Mouse (Mus musculus) midbrain, embryonic 12.5 days (tissue): ENCODE data around the gene F2rl1. TPM values are rescaled to one million over a fixed set of nuclear protein-coding genes. Genes with fewer than 3 reads are reported as not detected.

Experiments
- ATAC-seq: fragments of 200-750 bp; cut with Nextera tagmentation; 2 replicates; pipeline ENCODE4 v1.8.0; 2017; ENCODE audit warnings: low read depth, moderate TSS enrichment, moderate library complexity; ENCODE audit not compliant: low FRiP score
- H3K27ac ChIP-seq: fragments of 300-500 bp; sonication (generic); replicated peaks from 2 replicates; pipeline ENCODE4 v1.5.1; 2016; ENCODE audit warnings: mild to moderate bottlenecking
- H3K27me3 ChIP-seq: fragments of 300-500 bp; sonication (generic); 2 replicates; pipeline ENCODE4 v1.6.1; 2016; ENCODE audit warnings: mild to moderate bottlenecking
- H3K36me3 ChIP-seq: fragments of 300-500 bp; sonication (generic); 2 replicates; pipeline ENCODE4 v1.6.1; 2016
- H3K4me1 ChIP-seq: fragments of 300-500 bp; sonication (generic); 2 replicates; pipeline ENCODE4 v1.6.1; 2016
- H3K4me2 ChIP-seq: fragments of 300-500 bp; sonication (generic); replicated peaks from 2 replicates; pipeline ENCODE4 v1.6.1; 2016; ENCODE audit warnings: mild to moderate bottlenecking, moderate library complexity
- H3K4me3 ChIP-seq: fragments of 300-500 bp; sonication (generic); 2 replicates; pipeline ENCODE4 v1.5.1; 2016; ENCODE audit warnings: mild to moderate bottlenecking
- H3K9ac ChIP-seq: fragments of 300-500 bp; sonication (generic); replicated peaks from 2 replicates; pipeline ENCODE4 v1.6.1; 2016; ENCODE audit warnings: mild to moderate bottlenecking, moderate library complexity
- H3K9me3 ChIP-seq: fragments of 300-500 bp; sonication (generic); 2 replicates; pipeline ENCODE4 v1.6.1; 2016; ENCODE audit warnings: mild to moderate bottlenecking
- WGBS: fragments of 180-500 bp; shearing (Covaris S2); methylation state at CpG from one replicate; pipeline ENCODE4 v1.1.7; 2016; 5-methylcytosine and 5-hydroxymethylcytosine counted together
- polyA plus RNA-seq: library from polyadenylated mRNA; unstranded; fragments of >200 nt; fragmentation: Nextera tagmentation; extraction: Ambion mirVana; gene quantifications from 2 replicates; pipeline ENCODE4 v1.2.1, GENCODE M21; 2016

F2rl1 gene
- polyA plus RNA-seq: 0.10 and 0.17 TPM in 2 replicates

GRCm38 (mm10) chr13:95524674-95525491, at the start of gene F2rl1:
F2rl1 (minus strand) TSS chr13:95525227.
- Histone ChIP-seq H3K9me3 (no peaks in the 10 kb centered on the region), H3K36me3 (no peaks in the 10 kb centered on the region), H3K4me1 (peaks cover 15% of the 10 kb centered on the region), H3K27me3 (peaks cover 51% of the 10 kb centered on the region), H3K4me2 (peak within 1 kb of the TSS; percentile 74), H3K4me3 (peak within 1 kb of the TSS; percentile 45), H3K27ac (no peak within 1 kb of the TSS), H3K9ac (peak within 1 kb of the TSS; percentile 39; the same call in 1 of the 2 replicates)
- peak; percentile 72 for ATAC-seq
- WGBS: under 1% methylated on average over 54 of the region's 54 CpGs

- Histone ChIP-seq H3K27ac (no peak overlapping the region), H3K36me3 (no peaks in the 10 kb centered on the region), H3K4me1 (no peaks in the 10 kb centered on the region), H3K4me2 (no peak overlapping the region), H3K27me3 (no peaks in the 10 kb centered on the region), H3K9ac (no peak overlapping the region), H3K4me3 (no peak overlapping the region), H3K9me3 (no peaks in the 10 kb centered on the region)
- 93% methylated on average over 4 of the region's 4 CpGs for WGBS
- ATAC-seq: no peak
Observed at GRCm38 (mm10) chr13:95570877-95571276, 45.9 kb upstream of the F2rl1 start.

- H3K27me3 ChIP-seq: no peaks in the 10 kb centered on the region
- ATAC-seq: no peak
- no peaks in the 10 kb centered on the region for H3K36me3 ChIP-seq
- no peak overlapping the region for H3K4me3 ChIP-seq
- no peaks in the 10 kb centered on the region for H3K4me1 ChIP-seq
- H3K27ac ChIP-seq: no peak overlapping the region
- no peak overlapping the region for H3K4me2 ChIP-seq
- no peak overlapping the region for H3K9ac ChIP-seq
- no peaks in the 10 kb centered on the region for H3K9me3 ChIP-seq
Observed at GRCm38 (mm10) chr13:95569326-95569725, 44.3 kb upstream of the F2rl1 start.

- Histone ChIP-seq H3K27me3 (no peaks in the 10 kb centered on the region), H3K4me3 (no peak overlapping the region)
- 97% methylated on average over 3 of the region's 3 CpGs for WGBS
Observed at GRCm38 (mm10) chr13:95568336-95568735, 43.3 kb upstream of the F2rl1 start.

GRCm38 (mm10) chr13:95566841-95567551, 42.0 kb upstream of the F2rl1 start:
- no peaks in the 10 kb centered on the region for H3K27me3 ChIP-seq
- H3K4me3 ChIP-seq: no peak overlapping the region
- H3K9ac ChIP-seq: no peak overlapping the region
- H3K4me2 ChIP-seq: no peak overlapping the region
- H3K4me1 ChIP-seq: no peaks in the 10 kb centered on the region
- ATAC-seq: no peak
- WGBS: 93% methylated on average over 15 of the region's 15 CpGs
- no peak overlapping the region for H3K27ac ChIP-seq
- H3K9me3 ChIP-seq: no peaks in the 10 kb centered on the region
- H3K36me3 ChIP-seq: no peaks in the 10 kb centered on the region

More at GRCm38 (mm10) chr13:95568336-95568735, 43.3 kb upstream of the F2rl1 start:
- Histone ChIP-seq H3K4me1 (no peaks in the 10 kb centered on the region), H3K4me2 (no peak overlapping the region), H3K9ac (no peak overlapping the region), H3K36me3 (no peaks in the 10 kb centered on the region), H3K27ac (no peak overlapping the region), H3K9me3 (no peaks in the 10 kb centered on the region)
- ATAC-seq: no peak

- Histone ChIP-seq H3K36me3 (no peaks in the 10 kb centered on the region), H3K4me3 (no peak overlapping the region), H3K9ac (no peak overlapping the region), H3K4me2 (no peak overlapping the region), H3K4me1 (no peaks in the 10 kb centered on the region), H3K27ac (no peak overlapping the region), H3K27me3 (no peaks in the 10 kb centered on the region), H3K9me3 (no peaks in the 10 kb centered on the region)
- peak; percentile 41; the same call in 1 of the 2 replicates for ATAC-seq
- WGBS: 2% methylated on average over 3 of the region's 3 CpGs
Observed at GRCm38 (mm10) chr13:95563693-95564092, 38.7 kb upstream of the F2rl1 start.

- Histone ChIP-seq H3K4me1 (no peaks in the 10 kb centered on the region), H3K4me2 (no peak overlapping the region), H3K9ac (no peak overlapping the region), H3K9me3 (no peaks in the 10 kb centered on the region), H3K36me3 (no peaks in the 10 kb centered on the region), H3K4me3 (no peak overlapping the region), H3K27ac (no peak overlapping the region), H3K27me3 (no peaks in the 10 kb centered on the region)
- no peak for ATAC-seq
- 57% methylated on average over 10 of the region's 10 CpGs for WGBS
Observed at GRCm38 (mm10) chr13:95563066-95563610, 38.1 kb upstream of the F2rl1 start.

- Histone ChIP-seq H3K9ac (no peak overlapping the region), H3K4me1 (no peaks in the 10 kb centered on the region), H3K4me3 (no peak overlapping the region), H3K27me3 (no peaks in the 10 kb centered on the region), H3K9me3 (no peaks in the 10 kb centered on the region), H3K4me2 (no peak overlapping the region), H3K27ac (no peak overlapping the region), H3K36me3 (no peaks in the 10 kb centered on the region)
- ATAC-seq: no peak
- 80% methylated on average over 7 of the region's 7 CpGs for WGBS
Observed at GRCm38 (mm10) chr13:95557326-95557725, 32.3 kb upstream of the F2rl1 start.

- H3K4me2 ChIP-seq: no peak overlapping the region
- 0 out of 2 replicates have a peak, but pooled peaks cover 3% of the 10 kb centered on the region for H3K27me3 ChIP-seq
- no peak overlapping the region for H3K9ac ChIP-seq
- no peaks in the 10 kb centered on the region for H3K36me3 ChIP-seq
- H3K4me3 ChIP-seq: no peak overlapping the region
- H3K27ac ChIP-seq: no peak overlapping the region
- H3K9me3 ChIP-seq: no peaks in the 10 kb centered on the region
- no peak for ATAC-seq
- peaks cover 6% of the 10 kb centered on the region for H3K4me1 ChIP-seq
- 80% methylated on average over 11 of the region's 11 CpGs for WGBS
Observed at GRCm38 (mm10) chr13:95553885-95554492, 29.0 kb upstream of the F2rl1 start.

GRCm38 (mm10) chr13:95550636-95551370, 25.8 kb upstream of the F2rl1 start:
- 66% methylated on average over 2 of the region's 2 CpGs for WGBS
- Histone ChIP-seq H3K27me3 (0 out of 2 replicates have a peak, but pooled peaks cover 9% of the 10 kb centered on the region), H3K9ac (no peak overlapping the region), H3K27ac (no peak overlapping the region), H3K9me3 (no peaks in the 10 kb centered on the region), H3K4me3 (no peak overlapping the region), H3K4me2 (no peak overlapping the region), H3K4me1 (peaks cover 26% of the 10 kb centered on the region), H3K36me3 (no peaks in the 10 kb centered on the region)
- ATAC-seq: no peak

GRCm38 (mm10) chr13:95549421-95549820, 24.4 kb upstream of the F2rl1 start:
- no peak overlapping the region for H3K4me3 ChIP-seq
- H3K4me1 ChIP-seq: peaks cover 26% of the 10 kb centered on the region
- no peaks in the 10 kb centered on the region for H3K36me3 ChIP-seq
- no peaks in the 10 kb centered on the region for H3K9me3 ChIP-seq
- no peak overlapping the region for H3K9ac ChIP-seq
- peak overlapping the region; percentile 42; the same call in 1 of the 2 replicates for H3K4me2 ChIP-seq
- WGBS: 11% methylated on average over 3 of the region's 3 CpGs
- no peak for ATAC-seq
- H3K27me3 ChIP-seq: 0 out of 2 replicates have a peak, but pooled peaks cover 9% of the 10 kb centered on the region
- peak overlapping the region; percentile 47; the same call in 1 of the 2 replicates for H3K27ac ChIP-seq
